Mouse (Mus musculus) kidney, postnatal 0 days (tissue): Measurements from ENCODE around the gene Mcu. TPM values are rescaled to one million over a fixed set of nuclear protein-coding genes. Genes with fewer than 3 reads are reported as not detected.

ENCODE experiments used
- ATAC-seq: fragments of 200-750 bp; cut with Nextera tagmentation; replicated peaks from 2 replicates; pipeline ENCODE4 v1.8.0; 2017; ENCODE audit warnings: low read depth, moderate number of reproducible peaks, moderate TSS enrichment, moderate library complexity; ENCODE audit not compliant: low FRiP score
- DNase-seq: peaks from one replicate; pipeline ENCODE4 v3.0.0-alpha.2; 2016; ENCODE audit warnings: low spot score
- H3K27ac ChIP-seq: fragments of 300-500 bp; sonication (generic); 2 replicates; pipeline ENCODE4 v1.5.1; 2014; ENCODE audit warnings: mild to moderate bottlenecking
- H3K27me3 ChIP-seq: fragments of 300-500 bp; sonication (generic); 2 replicates; pipeline ENCODE4 v1.6.1; 2014; ENCODE audit warnings: low read length, mixed read lengths; ENCODE audit not compliant: insufficient read depth
- H3K36me3 ChIP-seq: fragments of 300-500 bp; sonication (generic); 2 replicates; pipeline ENCODE4 v1.6.1; 2014; ENCODE audit warnings: low read length, mixed read lengths; ENCODE audit not compliant: insufficient read depth
- H3K4me1 ChIP-seq: fragments of 300-500 bp; sonication (generic); replicated peaks from 2 replicates; pipeline ENCODE4 v1.6.1; 2014; ENCODE audit warnings: antibody characterized with exemption, low read length, mixed read lengths; ENCODE audit not compliant: insufficient read depth
- H3K4me2 ChIP-seq: fragments of 300-500 bp; sonication (generic); 2 replicates; pipeline ENCODE4 v1.6.1; 2014; ENCODE audit warnings: mild to moderate bottlenecking, low read length, moderate library complexity, mixed read lengths
- H3K4me3 ChIP-seq: fragments of 300-500 bp; sonication (generic); replicated peaks from 2 replicates; pipeline ENCODE4 v1.5.1; 2014; ENCODE audit warnings: low read depth, low read length
- H3K9ac ChIP-seq: fragments of 300-500 bp; sonication (generic); 2 replicates; pipeline ENCODE4 v1.6.1; 2014; ENCODE audit warnings: low read depth, low read length
- H3K9me3 ChIP-seq: fragments of 300-500 bp; sonication (generic); replicated peaks from 2 replicates; pipeline ENCODE4 v1.6.1; 2016; ENCODE audit warnings: low read length, inconsistent platforms, mixed read lengths
- CTCF ChIP-seq: IDR thresholded peaks from 2 replicates; pipeline ENCODE4 v1.5.1; 2016; ENCODE audit warnings: antibody characterized with exemption, low read depth, mild to moderate bottlenecking, moderate library complexity
- WGBS: fragments of 180-500 bp; shearing (Covaris S2); extraction: QIAGEN DNeasy Blood & Tissue Kit; methylation state at CpG from one replicate; pipeline ENCODE4 v1.1.7; 2014; 5-methylcytosine and 5-hydroxymethylcytosine counted together
- polyA plus RNA-seq: library from polyadenylated mRNA; unstranded; fragments of >200 nt; fragmentation: Nextera tagmentation; extraction: Ambion mirVana; gene quantifications from 2 replicates; pipeline ENCODE4 v1.2.1, GENCODE M21; 2015

The Mcu gene
- polyA plus RNA-seq, 1 experiment from 2014 or later, result 36.5 TPM

DNA sequence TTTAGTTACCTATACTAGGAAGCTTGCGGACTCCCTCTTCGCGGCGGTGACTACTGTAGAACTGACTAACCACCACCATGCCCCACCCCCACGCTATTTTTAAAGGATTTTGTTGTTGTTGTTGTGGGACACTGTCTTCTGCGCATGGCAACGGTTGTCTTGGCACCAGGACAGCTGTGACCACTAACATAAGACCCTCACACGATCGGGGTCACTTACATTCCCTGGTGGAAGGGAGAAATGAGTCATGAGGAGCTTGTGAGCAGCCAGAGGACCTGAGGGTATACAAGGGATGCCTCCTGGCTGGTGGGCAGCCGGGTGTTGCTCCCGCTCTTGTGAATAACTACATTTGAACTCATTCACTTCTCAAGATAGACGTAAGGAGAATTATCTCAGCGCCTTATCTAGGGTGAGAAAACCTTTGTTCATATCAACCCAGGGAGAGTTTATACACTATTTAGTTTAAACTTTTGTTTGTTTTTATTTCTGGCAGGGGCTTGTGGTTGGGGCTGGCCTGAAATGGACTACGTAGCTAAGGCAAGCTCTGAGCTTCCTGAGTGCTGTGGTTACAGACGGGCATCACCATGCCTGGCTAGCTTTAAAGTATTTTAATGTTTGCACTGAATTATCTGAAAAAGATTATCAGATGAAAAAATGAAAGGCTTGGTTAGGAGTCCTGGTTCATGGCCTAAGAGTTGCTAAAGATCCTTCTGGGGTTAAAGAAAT, 101.6 kb downstream of the Mcu start:
- H3K4me1 ChIP-seq, result peaks cover 5% of the 10 kb centered on the region; the same call in 1 of the 2 replicates
- H3K9ac ChIP-seq, result no peak overlapping the region
- H3K4me3 ChIP-seq, result no peak overlapping the region
- H3K27me3 ChIP-seq, result no peaks in the 10 kb centered on the region
- no peaks in the 10 kb centered on the region for H3K9me3 ChIP-seq
- WGBS, result 64% methylated on average over 15 of the region's 15 CpGs
- DNase-seq, result no peak
- H3K27ac ChIP-seq, result peak overlapping the region; percentile 54
- no peaks in the 10 kb centered on the region for H3K36me3 ChIP-seq
- H3K4me2 ChIP-seq, result no peak overlapping the region
- no peak for TF ChIP-seq CTCF
- ATAC-seq, result no peak; the same call in 1 of the 2 replicates

DNA sequence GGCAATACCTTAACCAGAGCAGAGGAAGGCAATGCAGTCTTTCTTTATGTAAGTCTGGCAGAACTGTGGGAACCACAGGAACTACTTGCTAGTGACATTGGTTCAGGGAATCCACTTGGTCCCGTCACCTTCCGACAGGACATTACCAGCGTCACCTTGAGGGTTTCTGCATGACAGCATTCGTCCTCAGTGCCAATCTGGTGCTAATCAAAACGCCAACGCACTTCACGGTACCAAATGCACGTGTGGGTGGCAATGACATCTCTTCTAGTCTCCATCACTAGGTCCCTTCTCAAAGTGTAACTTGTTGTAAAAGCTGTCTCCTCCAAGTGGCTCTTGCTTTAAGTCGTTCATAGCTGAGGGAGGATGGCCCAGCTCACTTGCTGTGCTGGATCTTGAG, 104.3 kb downstream of the Mcu start:
- Histone ChIP-seq H3K27ac (no peak overlapping the region), H3K36me3 (no peaks in the 10 kb centered on the region), H3K27me3 (no peaks in the 10 kb centered on the region), H3K4me2 (no peak overlapping the region), H3K4me3 (no peak overlapping the region), H3K9ac (no peak overlapping the region), H3K9me3 (no peaks in the 10 kb centered on the region), H3K4me1 (peaks cover 5% of the 10 kb centered on the region; the same call in 1 of the 2 replicates)
- no peak for DNase-seq
- no peak for TF ChIP-seq CTCF
- 77% methylated on average over 9 of the region's 9 CpGs for WGBS
- ATAC-seq, result no peak

DNA sequence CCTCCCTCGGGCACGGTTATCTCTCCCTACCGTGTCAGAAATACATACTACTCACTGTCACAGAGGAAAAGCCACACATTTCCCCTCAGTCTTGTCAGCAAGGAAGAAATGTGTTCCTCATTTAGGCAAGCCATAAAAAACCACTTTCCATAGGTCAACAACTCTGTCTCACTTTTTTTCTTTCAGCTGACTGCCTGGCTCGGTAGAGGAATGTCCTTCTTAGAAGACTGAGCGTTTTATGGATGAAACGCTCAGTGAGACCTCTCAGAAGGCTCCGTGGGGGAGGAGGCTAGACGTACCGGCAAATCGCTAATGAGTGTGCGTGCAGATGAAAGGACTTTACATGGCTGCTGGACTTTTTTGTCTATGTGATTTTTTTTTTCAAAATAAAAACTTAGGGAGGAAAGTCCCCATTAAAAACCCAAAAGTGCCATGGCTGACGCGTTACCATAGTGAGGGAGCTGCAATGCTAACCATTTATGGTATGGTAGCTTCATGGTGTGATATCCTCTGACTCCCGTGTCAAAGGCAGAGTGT, 105.0 kb downstream of the Mcu start:
- no peaks in the 10 kb centered on the region for H3K36me3 ChIP-seq
- DNase-seq, result peak; percentile 83
- peak overlapping the region; percentile 2; the same call in 1 of the 2 replicates for H3K4me2 ChIP-seq
- TF ChIP-seq CTCF, result no peak
- H3K27me3 ChIP-seq, result no peaks in the 10 kb centered on the region
- H3K4me1 ChIP-seq, result peaks cover 5% of the 10 kb centered on the region; the same call in 1 of the 2 replicates
- no peak overlapping the region for H3K27ac ChIP-seq
- 17% methylated on average over 14 of the region's 14 CpGs for WGBS
- no peak for ATAC-seq
- H3K4me3 ChIP-seq, result no peak overlapping the region
- no peaks in the 10 kb centered on the region for H3K9me3 ChIP-seq
- no peak overlapping the region for H3K9ac ChIP-seq

DNA sequence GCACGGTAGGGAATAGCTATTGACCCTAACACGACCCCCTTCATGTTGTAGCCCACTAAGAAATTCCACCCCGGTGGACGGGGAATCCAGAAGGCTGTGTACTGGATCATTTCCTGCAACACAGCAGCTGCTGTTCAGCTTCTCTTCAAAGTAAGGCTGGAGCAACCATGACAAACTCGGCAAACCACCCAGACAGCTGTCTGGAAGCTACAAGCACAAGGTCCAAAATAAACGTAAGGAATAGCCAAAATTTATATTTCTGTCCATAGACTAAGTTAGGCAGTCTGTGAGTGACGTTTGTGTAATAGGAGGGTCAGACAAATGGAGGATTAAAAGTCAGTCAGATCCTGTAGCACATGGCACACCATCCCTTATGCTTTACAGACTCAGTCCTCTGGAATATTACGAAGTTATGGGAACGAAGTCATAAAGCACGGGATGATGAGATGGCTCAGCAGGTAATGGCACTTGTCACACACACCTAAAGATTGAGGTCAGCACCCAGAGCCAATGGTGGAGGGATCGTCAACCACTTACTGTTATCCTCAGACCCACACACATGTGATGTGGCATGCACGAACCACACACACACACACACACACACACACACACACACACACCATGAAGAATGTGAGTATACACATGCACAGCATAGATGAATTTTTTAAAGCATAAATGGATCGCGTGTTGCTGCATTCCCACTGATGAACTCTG, 105.6 kb downstream of the Mcu start:
- H3K27me3 ChIP-seq, result no peaks in the 10 kb centered on the region
- no peak for TF ChIP-seq CTCF
- no peak overlapping the region for H3K27ac ChIP-seq
- no peaks in the 10 kb centered on the region for H3K9me3 ChIP-seq
- no peaks in the 10 kb centered on the region for H3K36me3 ChIP-seq
- ATAC-seq, result no peak
- peaks cover 5% of the 10 kb centered on the region; the same call in 1 of the 2 replicates for H3K4me1 ChIP-seq
- peak; percentile 70 for DNase-seq
- no peak overlapping the region for H3K4me3 ChIP-seq
- peak overlapping the region; percentile 2; the same call in 1 of the 2 replicates for H3K4me2 ChIP-seq
- WGBS, result 47% methylated on average over 14 of the region's 14 CpGs
- H3K9ac ChIP-seq, result no peak overlapping the region

DNA sequence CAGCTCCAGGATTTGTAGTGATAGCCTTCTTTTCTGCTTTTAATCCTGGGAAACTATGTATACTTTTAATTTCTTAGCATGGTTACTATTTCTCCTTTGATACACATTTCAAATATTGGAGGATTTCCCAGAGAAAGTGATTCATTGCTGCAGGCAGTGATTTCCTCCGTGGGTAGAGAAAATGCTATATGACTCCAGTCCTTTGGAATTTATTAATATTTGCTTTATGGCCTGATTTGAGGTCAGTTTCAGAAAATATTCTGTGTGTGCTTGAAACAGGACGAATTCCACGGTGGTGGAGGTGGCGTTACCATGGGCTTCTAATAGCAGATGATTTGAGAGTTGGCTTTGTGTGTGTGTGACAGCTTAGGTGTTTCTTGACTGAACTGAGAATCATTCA, 107.3 kb downstream of the Mcu start:
- no peak for TF ChIP-seq CTCF
- Histone ChIP-seq H3K4me1 (no peaks in the 10 kb centered on the region), H3K9me3 (no peaks in the 10 kb centered on the region), H3K27ac (no peak overlapping the region), H3K4me3 (no peak overlapping the region), H3K36me3 (no peaks in the 10 kb centered on the region), H3K9ac (no peak overlapping the region), H3K27me3 (no peaks in the 10 kb centered on the region), H3K4me2 (no peak overlapping the region)
- 49% methylated on average over 4 of the region's 4 CpGs for WGBS
- no peak for ATAC-seq
- DNase-seq, result peak; percentile 36

DNA sequence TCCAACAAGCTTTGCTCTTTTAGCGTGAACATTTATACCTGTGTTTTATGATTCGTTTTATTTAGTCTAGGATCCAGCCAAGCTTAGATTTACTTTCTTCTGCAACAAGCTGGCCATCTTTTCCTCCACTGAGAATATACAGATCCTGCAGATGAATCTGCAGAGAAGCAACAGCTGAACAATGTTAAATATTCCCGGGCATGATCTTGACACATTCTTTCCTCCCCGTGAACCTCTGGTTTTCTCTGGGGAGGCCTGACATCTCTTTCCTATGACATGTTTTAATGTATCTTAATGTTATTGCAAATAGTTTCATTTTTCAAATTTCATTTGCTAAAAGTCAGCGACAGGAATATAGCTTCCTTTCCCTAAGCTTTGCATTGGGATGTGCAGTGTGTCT, 109.8 kb downstream of the Mcu start:
- no peaks in the 10 kb centered on the region for H3K9me3 ChIP-seq
- no peak overlapping the region for H3K9ac ChIP-seq
- 31% methylated on average over 5 of the region's 5 CpGs for WGBS
- no peak overlapping the region for H3K27ac ChIP-seq
- H3K4me1 ChIP-seq, result no peaks in the 10 kb centered on the region; the same call in 1 of the 2 replicates
- no peak overlapping the region for H3K4me2 ChIP-seq
- no peaks in the 10 kb centered on the region for H3K27me3 ChIP-seq
- TF ChIP-seq CTCF, result no peak
- ATAC-seq (no peak), DNase-seq (peak; percentile 68)
- H3K4me3 ChIP-seq, result no peak overlapping the region
- H3K36me3 ChIP-seq, result no peaks in the 10 kb centered on the region
